Comparison of ENCODE assay signal across 8 mouse cellular contexts in genomic region chr17:84421042-84421441, GRCm38 (mm10). TPM values are rescaled to one million over a fixed set of nuclear protein-coding genes. Genes with fewer than 3 reads are reported as not detected.
DNase-seq lines count a peak whose midpoint lies in the region; ATAC-seq lines count a peak whose summit lies in the region.

No protein-coding gene starts in this region.

- H3K9ac ChIP-seq in kidney, embryonic 15.5 days = no peak overlapping the region
- no peak overlapping the region for H3K9ac ChIP-seq in lung, embryonic 15.5 days

- H3K4me1 ChIP-seq in kidney, embryonic 15.5 days = peaks cover 9% of the 10 kb centered on the region
- peaks cover 8% of the 10 kb centered on the region; the same call in 1 of the 2 replicates for H3K4me1 ChIP-seq in lung, embryonic 15.5 days

- no peaks in the 10 kb centered on the region for H3K27me3 ChIP-seq in kidney, embryonic 15.5 days
- H3K27me3 ChIP-seq in lung, embryonic 15.5 days = no peaks in the 10 kb centered on the region

- ATAC-seq in kidney, embryonic 15.5 days (replicated peaks; ENCODE audit: low FRiP score) = no peak
- no peak for ATAC-seq in lung, embryonic 15.5 days (ENCODE audit: borderline replicate concordance, extremely low read depth, low FRiP score, low TSS enrichment)
- ATAC-seq in megakaryocyte progenitor cell, adult 5-6 weeks (replicated peaks; ENCODE audit: poor library complexity) = no peak

- no peak overlapping the region for H3K4me3 ChIP-seq in kidney, embryonic 15.5 days (replicated peaks)
- H3K4me3 ChIP-seq in lung, embryonic 15.5 days = no peak overlapping the region

- DNase-seq in kidney, adult 9 months = no peak
- peak; percentile 22 for DNase-seq in 416B (ENCODE audit: low read depth)
- DNase-seq in NIH3T3 (ENCODE audit: low read depth) = peak; percentile 44
- DNase-seq in cerebellum, adult 9-11 months = no peak
- no peak for DNase-seq in layer of hippocampus, adult 9-11 months

- H3K9me3 ChIP-seq in kidney, embryonic 15.5 days (replicated peaks) = no peaks in the 10 kb centered on the region
- H3K9me3 ChIP-seq in lung, embryonic 15.5 days = no peaks in the 10 kb centered on the region

- WGBS in kidney, embryonic 15.5 days = 95% methylated on average over 4 of the region's 4 CpGs
- 69% methylated on average over 4 of the region's 4 CpGs for WGBS in lung, embryonic 15.5 days

- no peak overlapping the region for H3K4me2 ChIP-seq in kidney, embryonic 15.5 days
- H3K4me2 ChIP-seq in lung, embryonic 15.5 days = no peak overlapping the region

- peaks cover 54% of the 10 kb centered on the region for H3K36me3 ChIP-seq in kidney, embryonic 15.5 days
- peaks cover 26% of the 10 kb centered on the region for H3K36me3 ChIP-seq in lung, embryonic 15.5 days

- H3K27ac ChIP-seq in kidney, embryonic 15.5 days = peak overlapping the region; percentile 75
- H3K27ac ChIP-seq in lung, embryonic 15.5 days = peak overlapping the region; percentile 79

RNA-seq across cellular contexts. Expression of gene Thada, which starts 45.0 kb away (rescaled TPM):
- polyA plus RNA-seq in kidney, embryonic 15.5 days (2015; fragmentation: Nextera tagmentation; extraction: Ambion mirVana) = 10.3 and 10.4 TPM in 2 replicates
- 8.3 and 10.0 TPM in 2 replicates for polyA plus RNA-seq in lung, embryonic 15.5 days (2015; fragmentation: Nextera tagmentation; extraction: Ambion mirVana)
- total RNA-seq in megakaryocyte progenitor cell, adult 5-6 weeks (2015) = 28.2 and 32.7 TPM in 2 replicates
- 27.1 and 33.8 TPM in 2 replicates for total RNA-seq in megakaryocyte progenitor cell, adult 5-6 weeks (2017)

Comparison
In these comparisons a context has a peak if more than half of its experiments do, and no peak if none do; other contexts are left out.
1. DNase-seq: peak in 416B (single experiment) and NIH3T3 (single experiment); none in kidney, adult 9 months (single experiment), cerebellum, adult 9-11 months (single experiment) and layer of hippocampus, adult 9-11 months (single experiment).